Mouse (Mus musculus) C2C12 (cell line): ENCODE data around the gene Bcdin3d. TPM values are rescaled to one million over a fixed set of nuclear protein-coding genes. Genes with fewer than 3 reads are reported as not detected.

Source experiments
- H3K27me3 ChIP-seq: one replicate; pipeline ENCODE4 v1.6.1; 2011; ENCODE audit not compliant: control insufficient read depth, insufficient read depth, insufficient read length
- H3K36me3 ChIP-seq: one replicate; pipeline ENCODE4 v1.6.1; 2011; ENCODE audit not compliant: control insufficient read depth, insufficient read depth
- H3K4me3 ChIP-seq: one replicate; pipeline ENCODE4 v1.5.1; 2011; ENCODE audit warnings: mild to moderate bottlenecking, control low read depth; ENCODE audit not compliant: poor library complexity, insufficient read depth, severe bottlenecking
- H3K79me2 ChIP-seq: one replicate; pipeline ENCODE4 v1.6.1; 2011; ENCODE audit not compliant: control insufficient read depth, insufficient read depth
- H3K79me3 ChIP-seq: one replicate; pipeline ENCODE4 v1.6.1; 2011; ENCODE audit warnings: low read depth, control low read depth
- H3ac ChIP-seq: one replicate; pipeline ENCODE3; 2011; ENCODE audit warnings: low read depth; ENCODE audit not compliant: control insufficient read depth, insufficient read length
- CEBPB ChIP-seq: IDR thresholded peaks from one replicate; pipeline ENCODE4 v1.6.1; 2011; ENCODE audit warnings: low read depth, mild to moderate bottlenecking, control low read depth, moderate library complexity
- CTCF ChIP-seq: IDR thresholded peaks from one replicate; pipeline ENCODE4 v1.5.1; 2011; ENCODE audit not compliant: control insufficient read depth, insufficient read depth, insufficient read length
- FOSL1 ChIP-seq: IDR thresholded peaks from one replicate; pipeline ENCODE4 v1.8.0; 2011; ENCODE audit warnings: mild to moderate bottlenecking, low read length; ENCODE audit not compliant: poor library complexity, insufficient read depth, severe bottlenecking
- MAX ChIP-seq: IDR thresholded peaks from one replicate; pipeline ENCODE4 v1.6.1; 2011; ENCODE audit warnings: mild to moderate bottlenecking, control low read depth
- MYOD1 ChIP-seq: IDR thresholded peaks from one replicate; pipeline ENCODE4 v1.6.1; 2011; ENCODE audit warnings: low read depth; ENCODE audit not compliant: control insufficient read depth, insufficient read length
- MYOG ChIP-seq: IDR thresholded peaks from one replicate; pipeline ENCODE4 v1.6.1; 2011; ENCODE audit not compliant: control insufficient read depth, insufficient read length; ENCODE audit errors: extremely low read depth
- USF1 ChIP-seq: IDR thresholded peaks from one replicate; pipeline ENCODE4 v1.6.1; 2011; ENCODE audit warnings: low read depth, mild to moderate bottlenecking, control low read depth, moderate library complexity
- polyA plus RNA-seq: library from polyadenylated mRNA; unstranded; fragments of >200 nt; fragmentation: generic; extraction: Trizol; gene quantifications from one replicate; pipeline ENCODE4 v1.2.1, GENCODE M21; 2012; ENCODE audit warnings: missing spikeins

The Bcdin3d gene
- polyA plus RNA-seq, 1 experiment = 12.4 TPM

DNA sequence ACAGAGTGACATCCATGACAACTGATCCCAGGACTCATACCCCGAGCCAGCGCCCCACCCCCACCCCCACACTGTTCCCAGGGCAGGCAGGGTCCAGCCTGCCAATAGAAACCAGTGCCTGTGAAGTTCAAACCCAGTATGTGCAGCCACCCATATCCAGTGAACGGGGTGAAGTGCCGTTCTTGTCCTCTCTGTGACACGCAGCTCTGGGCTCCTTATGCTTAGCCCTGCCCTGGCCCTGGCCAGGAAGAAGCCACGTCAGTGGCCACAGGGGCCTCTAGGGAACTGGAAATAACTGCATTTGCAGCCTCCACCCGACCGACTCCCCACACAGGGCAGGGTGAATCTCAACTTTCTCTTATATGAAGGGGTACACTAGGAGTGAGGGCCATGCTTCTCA lies 42.6 kb downstream of the Bcdin3d start:
- Histone ChIP-seq H3K79me3 (peaks cover 3% of the 10 kb centered on the region), H3K27me3 (no peaks in the 10 kb centered on the region), H3ac (no peak overlapping the region), H3K4me3 (no peak overlapping the region), H3K36me3 (peaks cover 40% of the 10 kb centered on the region), H3K79me2 (peaks cover 6% of the 10 kb centered on the region)
- TF ChIP-seq MYOD1 = no peak
- TF ChIP-seq USF1 = no peak
- TF ChIP-seq CTCF = no peak
- no peak for TF ChIP-seq MYOG
- no peak for TF ChIP-seq FOSL1
- TF ChIP-seq MAX = peak; percentile 42
- TF ChIP-seq CEBPB = no peak

DNA sequence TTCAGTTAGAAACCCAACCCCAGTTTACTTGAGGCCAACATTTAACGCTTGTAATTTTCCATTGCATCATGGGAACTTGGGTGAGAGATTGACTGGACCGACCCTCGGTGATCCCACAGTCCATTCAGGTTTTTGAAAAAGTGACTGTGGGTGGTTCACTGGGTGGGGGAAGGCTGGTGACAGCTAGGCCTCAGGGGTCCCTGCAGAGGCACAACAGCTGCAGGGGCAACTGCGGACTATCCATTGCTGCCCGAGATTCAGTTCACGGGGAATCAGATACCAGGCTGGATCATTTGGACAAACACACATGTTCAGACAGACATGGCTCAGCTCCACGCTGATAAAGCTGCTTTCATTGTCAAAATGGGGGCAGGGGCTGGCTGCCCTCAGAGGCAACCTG lies 43.0 kb downstream of the Bcdin3d start:
- H3ac ChIP-seq = no peak overlapping the region
- no peak overlapping the region for H3K4me3 ChIP-seq
- peaks cover 3% of the 10 kb centered on the region for H3K79me3 ChIP-seq
- H3K27me3 ChIP-seq = no peaks in the 10 kb centered on the region
- H3K79me2 ChIP-seq = peaks cover 1% of the 10 kb centered on the region
- peaks cover 43% of the 10 kb centered on the region for H3K36me3 ChIP-seq
- TF ChIP-seq FOSL1 = no peak
- peak; percentile 69 for TF ChIP-seq MYOD1

DNA sequence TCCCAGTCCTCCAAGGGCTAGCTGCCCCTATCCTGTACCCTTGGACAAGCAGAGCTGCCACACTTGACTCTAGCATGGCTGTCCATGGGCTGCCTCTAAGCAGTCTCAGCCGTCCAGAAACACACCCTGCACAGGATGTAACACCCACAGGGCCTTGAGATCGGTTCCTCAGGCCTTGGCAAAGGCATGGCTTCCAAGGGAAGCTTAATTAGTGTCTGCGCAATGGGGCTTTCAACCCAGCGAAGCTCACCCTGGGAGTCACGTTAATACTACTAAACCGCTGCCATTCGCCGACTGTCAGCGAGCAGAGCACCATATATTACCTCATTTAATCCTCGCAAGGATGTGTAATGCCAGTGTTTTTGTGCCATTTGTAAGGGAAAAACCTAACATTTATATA lies 43.5 kb downstream of the Bcdin3d start:
- Histone ChIP-seq H3K4me3 (no peak overlapping the region), H3K36me3 (peaks cover 48% of the 10 kb centered on the region), H3K79me2 (no peaks in the 10 kb centered on the region), H3ac (no peak overlapping the region), H3K79me3 (peaks cover under 1% of the 10 kb centered on the region), H3K27me3 (no peaks in the 10 kb centered on the region)
- TF ChIP-seq MAX (no peak), CTCF (no peak), USF1 (no peak), MYOD1 (no peak), MYOG (no peak), CEBPB (no peak), FOSL1 (no peak)

DNA sequence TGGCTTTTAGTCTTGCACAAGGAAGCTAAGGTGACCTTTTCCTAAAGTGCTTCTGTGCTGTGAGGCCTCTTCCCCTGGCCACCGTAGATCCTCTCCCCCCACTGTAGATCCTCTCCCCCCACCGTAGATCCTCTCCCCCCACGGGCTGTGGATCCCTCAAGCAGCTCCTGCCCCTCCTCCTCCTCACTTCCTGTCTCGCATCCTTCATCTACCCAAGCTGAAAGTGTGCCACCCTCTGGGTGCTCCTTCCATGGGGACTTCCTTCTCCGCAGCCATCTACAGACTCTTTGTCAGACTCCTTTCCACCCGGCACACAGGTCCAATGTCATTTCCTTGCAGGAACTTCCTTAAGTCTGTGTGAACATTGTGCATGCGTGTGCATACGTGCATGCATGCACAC lies 44.1 kb downstream of the Bcdin3d start:
- no peaks in the 10 kb centered on the region for H3K27me3 ChIP-seq
- H3K79me3 ChIP-seq = no peaks in the 10 kb centered on the region
- no peak overlapping the region for H3ac ChIP-seq
- H3K36me3 ChIP-seq = peaks cover 48% of the 10 kb centered on the region
- no peak overlapping the region for H3K4me3 ChIP-seq
- no peak for TF ChIP-seq USF1
- TF ChIP-seq CTCF = no peak
- TF ChIP-seq MAX = no peak
- no peak for TF ChIP-seq MYOD1
- TF ChIP-seq MYOG = no peak
- TF ChIP-seq CEBPB = no peak
- no peak for TF ChIP-seq FOSL1
- no peaks in the 10 kb centered on the region for H3K79me2 ChIP-seq

GRCm38 (mm10) chr15:99423884-99424283 lies 50.6 kb downstream of the Bcdin3d start:
- no peaks in the 10 kb centered on the region for H3K27me3 ChIP-seq
- H3ac ChIP-seq = no peak overlapping the region
- H3K79me3 ChIP-seq = no peaks in the 10 kb centered on the region
- H3K79me2 ChIP-seq = no peaks in the 10 kb centered on the region
- no peak for TF ChIP-seq USF1
- no peak for TF ChIP-seq MAX
- TF ChIP-seq CEBPB = no peak
- no peak for TF ChIP-seq CTCF
- no peak for TF ChIP-seq FOSL1
- no peak for TF ChIP-seq MYOG
- no peak overlapping the region for H3K4me3 ChIP-seq
- peaks cover 37% of the 10 kb centered on the region for H3K36me3 ChIP-seq

DNA sequence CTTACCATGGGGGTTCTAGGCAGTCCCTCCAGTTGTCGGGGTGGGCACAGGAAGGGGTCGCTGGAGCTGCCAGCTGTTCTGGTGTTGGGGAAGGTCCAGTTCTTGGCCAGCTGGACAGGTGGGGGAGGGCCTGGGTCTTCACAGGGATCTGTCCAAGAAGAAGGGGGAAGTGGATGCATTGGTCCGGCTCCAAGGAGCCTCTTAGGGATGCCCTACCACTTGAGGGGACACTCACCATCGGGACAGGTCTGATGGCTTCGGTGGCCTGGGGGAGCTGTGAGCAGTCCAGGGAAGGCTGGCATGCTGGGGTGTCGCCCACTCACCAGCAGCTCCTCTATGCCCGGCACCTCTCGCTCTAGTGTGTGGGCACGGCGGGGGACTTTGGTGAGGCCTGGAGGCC lies 51.4 kb downstream of the Bcdin3d start:
- peaks cover 29% of the 10 kb centered on the region for H3K36me3 ChIP-seq
- no peak overlapping the region for H3K4me3 ChIP-seq
- H3K27me3 ChIP-seq = no peaks in the 10 kb centered on the region
- no peaks in the 10 kb centered on the region for H3K79me2 ChIP-seq
- H3ac ChIP-seq = no peak overlapping the region
- H3K79me3 ChIP-seq = no peaks in the 10 kb centered on the region
- TF ChIP-seq CEBPB = no peak

- H3K79me3 ChIP-seq = no peaks in the 10 kb centered on the region
- no peaks in the 10 kb centered on the region for H3K79me2 ChIP-seq
- no peak overlapping the region for H3ac ChIP-seq
- H3K27me3 ChIP-seq = no peaks in the 10 kb centered on the region
- TF ChIP-seq MAX (no peak), CEBPB (no peak), MYOD1 (no peak), USF1 (no peak), FOSL1 (no peak), CTCF (no peak), MYOG (no peak)
- H3K36me3 ChIP-seq = peaks cover 23% of the 10 kb centered on the region
- H3K4me3 ChIP-seq = no peak overlapping the region
These were observed 52.0 kb downstream of the Bcdin3d start for GRCm38 (mm10) chr15:99422551-99422950.
